Mouse (Mus musculus): ENCODE measurements around the gene Map2k2. TPM values are rescaled to one million over a fixed set of nuclear protein-coding genes. Genes with fewer than 3 reads are reported as not detected.

The Map2k2 gene
- polyA plus RNA-seq, 1 experiment from 2014 or later = 217 TPM

DNA sequence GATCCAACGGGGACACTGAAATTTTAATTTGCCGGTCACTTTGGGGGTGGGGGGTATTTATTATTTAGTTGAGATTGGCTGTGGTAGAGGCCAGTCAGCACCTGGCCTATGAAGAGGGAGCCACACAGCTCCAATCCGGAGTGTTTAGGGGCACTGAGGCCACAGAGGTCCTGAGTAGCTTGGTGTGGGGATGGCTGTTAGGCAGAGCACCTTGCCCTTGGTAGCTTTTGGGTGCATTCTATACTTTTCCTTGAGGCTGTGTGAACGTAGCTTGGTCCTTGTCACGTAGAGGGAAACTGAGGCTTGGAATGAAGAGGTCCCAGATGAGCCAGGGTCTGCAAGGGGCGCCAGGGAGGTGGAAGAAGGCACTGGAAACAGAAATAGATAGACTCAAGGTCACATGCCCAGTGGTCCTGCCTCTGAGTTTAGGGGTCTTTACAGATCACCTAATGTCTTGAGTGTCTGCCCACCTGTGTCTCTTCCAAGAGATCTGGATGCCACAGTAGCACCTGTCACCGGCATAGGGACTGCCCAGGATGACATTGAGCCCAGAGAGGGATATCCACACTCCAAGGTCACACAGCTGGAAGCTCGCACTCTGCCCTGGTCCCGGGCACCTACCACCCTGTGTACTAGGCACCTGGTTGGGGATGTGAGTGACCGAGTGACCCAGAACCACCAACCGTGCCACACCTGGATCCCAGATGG, 33.3 kb downstream of the Map2k2 start:
- peak overlapping the region; percentile 87 for H3K9ac ChIP-seq
- H3K36me3 ChIP-seq = peaks cover 7% of the 10 kb centered on the region
- peak overlapping the region; percentile 97 for H3K4me2 ChIP-seq
- H3K27ac ChIP-seq (replicated peaks) = peak overlapping the region; percentile 88
- 59% methylated on average over 11 of the region's 11 CpGs for WGBS
- peak overlapping the region; percentile 85 for H3K4me3 ChIP-seq
- H3K9me3 ChIP-seq = no peaks in the 10 kb centered on the region
- peaks cover 70% of the 10 kb centered on the region for H3K4me1 ChIP-seq (replicated peaks)
- no peak for ATAC-seq (ENCODE audit: low read depth)
- H3K27me3 ChIP-seq = peaks cover 18% of the 10 kb centered on the region

DNA sequence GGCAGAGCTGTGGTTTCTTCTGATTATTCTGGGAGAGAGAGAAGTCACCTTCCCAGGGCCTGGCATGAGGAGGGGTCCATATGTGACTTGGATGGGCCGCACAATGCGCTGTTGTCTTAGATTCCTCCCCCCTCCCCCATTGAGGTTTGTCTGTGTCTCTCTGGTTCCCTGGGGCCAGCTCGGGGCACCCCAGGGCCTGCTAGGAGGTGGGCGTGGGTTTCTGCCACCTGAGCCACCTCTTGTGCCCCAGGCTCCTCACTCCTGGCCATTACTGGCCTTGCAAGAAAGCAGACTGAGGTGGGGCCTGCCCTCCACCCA, 33.8 kb downstream of the Map2k2 start:
- H3K4me2 ChIP-seq = peak overlapping the region; percentile 97
- H3K4me3 ChIP-seq = peak overlapping the region; percentile 85
- H3K27ac ChIP-seq (replicated peaks) = no peak overlapping the region; the same call in 1 of the 2 replicates
- 75% methylated on average over 4 of the region's 4 CpGs for WGBS
- peaks cover 12% of the 10 kb centered on the region for H3K36me3 ChIP-seq
- no peak for ATAC-seq (ENCODE audit: low read depth)
- peaks cover 13% of the 10 kb centered on the region for H3K27me3 ChIP-seq
- peaks cover 70% of the 10 kb centered on the region for H3K4me1 ChIP-seq (replicated peaks)
- H3K9me3 ChIP-seq = no peaks in the 10 kb centered on the region
- H3K9ac ChIP-seq = peak overlapping the region; percentile 87; the same call in 1 of the 2 replicates

DNA sequence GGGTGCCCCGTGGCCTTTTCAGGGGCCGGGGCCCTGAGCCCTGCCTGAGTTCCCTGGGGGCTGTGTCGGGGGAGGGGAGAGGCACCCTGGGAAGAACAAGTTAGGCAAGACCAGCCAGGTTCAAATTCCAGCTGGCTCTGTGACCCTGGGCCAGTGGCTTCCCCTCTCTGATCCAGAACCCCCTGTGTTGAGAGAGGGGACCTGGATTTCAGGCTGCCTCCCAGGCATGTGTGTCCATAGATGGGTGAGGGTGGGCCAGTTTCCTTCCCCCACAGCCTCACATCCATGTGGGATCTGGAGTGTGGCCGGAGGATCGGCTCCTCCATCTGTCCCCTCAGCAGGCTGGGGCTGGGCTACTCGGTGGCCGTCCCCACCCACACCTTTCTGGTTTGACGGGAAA, 34.3 kb downstream of the Map2k2 start:
- H3K4me1 ChIP-seq (replicated peaks) = peaks cover 68% of the 10 kb centered on the region
- WGBS = 63% methylated on average over 8 of the region's 8 CpGs
- peak overlapping the region; percentile 97 for H3K4me2 ChIP-seq
- peaks cover 8% of the 10 kb centered on the region for H3K27me3 ChIP-seq
- ATAC-seq (ENCODE audit: low read depth) = no peak
- peak overlapping the region; percentile 87; the same call in 1 of the 2 replicates for H3K9ac ChIP-seq
- H3K9me3 ChIP-seq = no peaks in the 10 kb centered on the region
- H3K4me3 ChIP-seq = peak overlapping the region; percentile 85
- peak overlapping the region; percentile 23; the same call in 1 of the 2 replicates for H3K27ac ChIP-seq (replicated peaks)
- peaks cover 17% of the 10 kb centered on the region for H3K36me3 ChIP-seq

DNA sequence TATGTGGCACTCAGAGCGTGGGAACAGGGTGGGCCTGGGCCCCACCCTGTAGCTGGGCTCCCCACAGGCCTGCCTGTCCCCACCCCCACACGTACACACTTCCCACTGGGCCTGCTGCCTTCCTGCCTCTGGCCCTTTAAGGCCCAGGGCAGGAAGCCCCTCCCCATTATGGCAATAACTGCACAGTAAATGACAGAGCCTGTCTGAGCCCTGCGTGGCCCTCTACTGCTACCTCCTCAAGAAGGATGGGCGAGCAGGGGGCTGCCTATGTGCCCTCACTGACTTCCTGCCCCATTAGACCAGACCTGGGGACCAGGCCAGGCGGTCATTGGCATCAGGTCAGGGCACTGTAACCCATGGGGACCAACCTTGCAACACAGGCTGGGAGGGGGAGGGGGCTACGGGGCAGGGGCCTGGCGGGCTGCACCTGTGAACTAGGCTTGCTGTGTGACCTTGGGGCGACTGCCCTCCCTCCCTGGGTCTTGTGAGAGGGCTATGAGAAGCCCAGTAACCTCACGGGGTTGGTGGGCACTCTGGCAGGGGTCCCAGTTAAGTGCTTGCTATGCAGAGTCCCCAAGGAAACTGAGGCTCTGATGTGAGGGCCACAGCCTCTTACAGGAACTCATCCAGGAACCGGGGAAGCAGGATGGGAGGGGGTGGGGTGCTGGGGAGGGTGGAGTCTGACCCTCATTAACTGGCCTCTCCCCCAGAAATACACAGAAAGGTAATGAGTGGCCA, 35.2 kb downstream of the Map2k2 start:
- no peaks in the 10 kb centered on the region for H3K27me3 ChIP-seq
- H3K4me3 ChIP-seq = peak overlapping the region; percentile 14
- H3K4me2 ChIP-seq = peak overlapping the region; percentile 97
- no peak for ATAC-seq (ENCODE audit: low read depth)
- 56% methylated on average over 10 of the region's 10 CpGs for WGBS
- H3K27ac ChIP-seq (replicated peaks) = peak overlapping the region; percentile 23; the same call in 1 of the 2 replicates
- peaks cover 26% of the 10 kb centered on the region for H3K36me3 ChIP-seq
- peaks cover 66% of the 10 kb centered on the region for H3K4me1 ChIP-seq (replicated peaks)
- H3K9me3 ChIP-seq = no peaks in the 10 kb centered on the region
- peak overlapping the region; percentile 87 for H3K9ac ChIP-seq

DNA sequence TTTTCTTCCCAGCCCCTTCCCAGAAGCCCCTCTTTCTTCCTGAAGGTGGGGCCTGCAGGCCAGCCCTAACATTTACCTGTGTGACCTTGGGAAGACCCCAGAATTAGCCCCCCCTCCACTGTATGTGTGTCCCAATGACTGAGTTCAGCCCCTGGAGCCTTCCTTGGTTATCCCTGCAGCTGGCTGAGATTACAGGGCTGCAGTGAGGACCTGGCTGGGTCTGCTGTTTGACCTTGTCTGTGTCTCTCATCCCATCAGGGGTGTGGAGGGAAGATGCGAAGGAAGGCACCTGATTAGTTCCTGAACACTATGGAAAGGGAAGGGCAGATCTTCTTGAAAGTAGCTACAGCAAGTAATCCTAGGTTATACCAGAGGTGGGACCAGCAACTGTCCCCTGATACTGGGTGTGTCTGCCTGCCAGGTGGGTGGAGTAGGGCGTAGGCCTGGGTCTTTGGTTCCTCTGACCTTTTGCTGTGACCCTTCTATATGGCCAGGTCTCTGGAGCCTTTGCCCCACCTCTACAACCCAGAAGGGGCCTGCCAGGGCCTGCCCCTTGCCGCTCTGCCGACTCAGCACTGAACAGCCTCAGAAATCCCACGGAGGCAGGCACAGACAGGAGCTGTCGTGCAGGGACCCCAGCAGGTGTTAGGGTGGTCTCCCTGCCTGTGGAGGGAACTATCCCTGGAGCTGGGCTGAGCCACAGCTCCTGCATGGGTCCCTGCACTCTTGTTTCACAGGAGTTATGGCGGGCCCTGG, 35.9 kb downstream of the Map2k2 start:
- Histone ChIP-seq H3K9me3 (no peaks in the 10 kb centered on the region), H3K4me2 (peak overlapping the region; percentile 97), H3K27me3 (no peaks in the 10 kb centered on the region), H3K4me3 (no peak overlapping the region), H3K36me3 (peaks cover 34% of the 10 kb centered on the region), H3K9ac (peak overlapping the region; percentile 87), H3K27ac (replicated peaks) (0 out of 2 replicates have a peak overlapping the region, but pooled peaks have one; percentile 38), H3K4me1 (replicated peaks) (peaks cover 65% of the 10 kb centered on the region)
- 81% methylated on average over 7 of the region's 7 CpGs for WGBS
- ATAC-seq (ENCODE audit: low read depth) = no peak

DNA sequence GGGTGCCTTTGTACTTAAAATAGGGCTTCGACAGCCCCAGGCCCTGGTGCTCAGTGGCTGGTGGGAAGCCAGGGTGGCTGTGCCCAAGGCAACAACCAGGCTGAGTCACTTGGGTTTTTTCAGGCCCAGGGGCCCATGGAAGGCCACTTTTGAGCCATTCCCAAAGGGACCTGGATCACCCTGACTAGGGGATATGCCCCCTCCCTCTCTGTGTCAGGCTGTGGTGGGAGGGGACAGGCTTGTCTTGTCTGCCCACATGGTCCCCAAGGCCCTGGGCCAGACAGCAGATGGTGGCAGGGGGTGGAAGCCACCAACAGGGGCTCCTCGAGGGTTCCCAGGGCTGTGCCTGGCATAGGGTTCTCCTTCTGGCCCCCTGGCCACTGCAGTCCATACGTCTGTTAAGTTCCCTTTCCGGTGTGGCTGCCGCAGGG, 36.9 kb downstream of the Map2k2 start:
- H3K27ac ChIP-seq (replicated peaks) = peak overlapping the region; percentile 42
- no peak overlapping the region for H3K4me2 ChIP-seq
- WGBS = 50% methylated on average over 5 of the region's 5 CpGs
- no peaks in the 10 kb centered on the region for H3K27me3 ChIP-seq
- H3K36me3 ChIP-seq = peaks cover 43% of the 10 kb centered on the region
- peaks cover 65% of the 10 kb centered on the region for H3K4me1 ChIP-seq (replicated peaks)
- peak overlapping the region; percentile 17; the same call in 1 of the 2 replicates for H3K9ac ChIP-seq
- no peak overlapping the region for H3K4me3 ChIP-seq
- ATAC-seq (ENCODE audit: low read depth) = no peak
- H3K9me3 ChIP-seq = no peaks in the 10 kb centered on the region

DNA sequence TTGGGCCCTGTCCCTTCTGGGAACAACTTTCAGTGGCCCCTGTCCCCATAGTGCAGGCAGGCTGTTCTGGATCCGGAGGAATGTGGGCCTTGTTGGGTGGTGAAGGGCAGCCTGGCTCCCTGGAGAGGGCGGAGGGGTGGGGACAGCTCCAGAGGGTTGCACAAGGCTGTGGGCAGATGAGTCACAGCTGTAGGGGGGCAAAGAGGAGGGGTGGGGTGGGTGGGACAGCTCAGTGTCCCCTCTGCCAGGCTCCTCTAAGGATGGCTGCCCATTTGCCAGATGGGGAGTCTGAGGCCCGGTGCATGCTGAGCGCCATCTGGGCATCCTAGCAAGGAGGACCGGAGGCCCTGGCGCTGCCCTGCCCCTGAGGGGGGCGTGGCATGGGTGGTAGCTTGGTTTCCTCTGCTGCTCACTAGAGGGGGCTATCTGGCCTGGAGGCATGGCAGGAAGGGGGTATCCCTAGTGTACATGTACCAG, 37.5 kb downstream of the Map2k2 start:
- H3K27ac ChIP-seq (replicated peaks) = peak overlapping the region; percentile 42; the same call in 1 of the 2 replicates
- ATAC-seq (ENCODE audit: low read depth) = no peak
- H3K4me2 ChIP-seq = no peak overlapping the region
- no peak overlapping the region for H3K9ac ChIP-seq
- 86% methylated on average over 7 of the region's 7 CpGs for WGBS
- no peak overlapping the region for H3K4me3 ChIP-seq
- H3K27me3 ChIP-seq = no peaks in the 10 kb centered on the region
- H3K4me1 ChIP-seq (replicated peaks) = peaks cover 62% of the 10 kb centered on the region
- H3K9me3 ChIP-seq = no peaks in the 10 kb centered on the region
- H3K36me3 ChIP-seq = peaks cover 49% of the 10 kb centered on the region

DNA sequence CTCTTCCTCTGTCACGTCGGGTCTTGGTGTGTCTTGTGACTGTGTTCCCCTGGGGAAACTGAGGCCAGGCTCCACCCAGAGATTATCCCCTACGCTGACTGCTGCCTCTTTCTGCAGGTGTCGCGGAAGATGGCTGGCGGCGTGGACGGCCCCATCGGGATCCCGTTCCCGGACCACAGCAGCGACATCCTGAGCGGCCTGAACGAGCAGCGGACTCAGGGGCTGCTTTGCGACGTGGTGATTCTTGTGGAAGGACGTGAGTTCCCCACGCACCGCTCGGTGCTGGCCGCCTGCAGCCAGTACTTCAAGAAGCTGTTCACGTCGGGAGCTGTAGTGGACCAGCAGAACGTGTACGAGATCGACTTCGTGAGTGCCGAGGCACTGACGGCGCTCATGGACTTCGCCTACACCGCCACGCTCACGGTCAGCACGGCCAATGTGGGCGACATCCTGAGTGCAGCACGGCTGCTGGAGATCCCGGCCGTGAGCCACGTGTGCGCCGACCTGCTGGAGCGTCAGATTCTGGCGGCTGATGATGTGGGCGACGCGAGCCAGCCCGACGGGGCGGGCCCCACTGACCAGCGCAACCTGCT, 38.2 kb downstream of the Map2k2 start:
- Histone ChIP-seq H3K9me3 (no peaks in the 10 kb centered on the region), H3K9ac (no peak overlapping the region), H3K36me3 (peaks cover 57% of the 10 kb centered on the region), H3K27me3 (no peaks in the 10 kb centered on the region), H3K4me3 (no peak overlapping the region), H3K4me2 (no peak overlapping the region), H3K27ac (replicated peaks) (no peak overlapping the region), H3K4me1 (replicated peaks) (peaks cover 54% of the 10 kb centered on the region)
- ATAC-seq (ENCODE audit: low read depth) = no peak
- 94% methylated on average over 52 of the region's 52 CpGs for WGBS

DNA sequence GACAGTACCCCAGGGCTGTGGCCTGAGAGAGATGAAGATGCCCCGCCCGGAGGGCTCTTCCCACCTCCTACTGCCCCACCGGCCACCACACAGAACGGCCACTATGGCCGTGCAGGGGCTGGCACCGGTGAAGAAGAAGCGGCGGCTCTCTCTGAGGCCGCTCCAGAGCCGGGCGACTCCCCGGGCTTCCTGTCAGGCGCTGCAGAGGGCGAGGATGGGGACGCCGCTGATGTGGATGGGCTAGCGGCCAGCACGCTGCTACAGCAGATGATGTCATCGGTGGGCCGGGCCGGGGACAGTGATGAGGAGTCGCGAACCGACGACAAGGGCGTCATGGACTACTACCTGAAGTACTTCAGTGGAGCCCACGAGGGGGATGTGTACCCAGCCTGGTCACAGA, 39.0 kb downstream of the Map2k2 start:
- WGBS = 96% methylated on average over 27 of the region's 27 CpGs
- H3K4me3 ChIP-seq = no peak overlapping the region
- no peak overlapping the region for H3K4me2 ChIP-seq
- no peak overlapping the region for H3K27ac ChIP-seq (replicated peaks)
- H3K9me3 ChIP-seq = no peaks in the 10 kb centered on the region
- no peak for ATAC-seq (ENCODE audit: low read depth)
- H3K4me1 ChIP-seq (replicated peaks) = peaks cover 47% of the 10 kb centered on the region
- H3K36me3 ChIP-seq = peaks cover 64% of the 10 kb centered on the region
- no peaks in the 10 kb centered on the region for H3K27me3 ChIP-seq
- no peak overlapping the region for H3K9ac ChIP-seq

DNA sequence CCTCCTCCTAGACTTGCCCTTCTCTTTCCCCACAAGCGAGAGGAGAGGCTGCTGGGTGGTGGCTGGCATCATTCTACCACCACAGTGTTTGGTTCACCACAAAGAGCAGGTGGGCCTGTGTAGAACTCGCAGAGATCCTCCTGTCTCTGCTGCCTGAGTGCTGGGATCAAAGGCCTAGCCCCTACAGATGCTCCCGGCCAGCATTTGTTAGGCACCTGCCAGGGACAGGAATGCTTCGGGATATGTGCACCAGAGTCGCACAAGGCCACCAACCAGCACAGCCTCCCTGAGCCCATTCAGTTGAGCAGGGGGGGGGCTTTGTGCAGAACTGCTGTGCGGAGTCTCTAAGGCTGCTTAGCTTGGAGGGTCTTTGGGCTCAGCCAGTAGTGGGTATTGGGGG, 39.6 kb downstream of the Map2k2 start:
- 95% methylated on average over 6 of the region's 6 CpGs for WGBS
- Histone ChIP-seq H3K4me3 (no peak overlapping the region), H3K4me2 (no peak overlapping the region), H3K27ac (replicated peaks) (no peak overlapping the region), H3K4me1 (replicated peaks) (peaks cover 41% of the 10 kb centered on the region), H3K9ac (no peak overlapping the region), H3K36me3 (peaks cover 69% of the 10 kb centered on the region), H3K27me3 (no peaks in the 10 kb centered on the region), H3K9me3 (no peaks in the 10 kb centered on the region)
- no peak for ATAC-seq (ENCODE audit: low read depth)

DNA sequence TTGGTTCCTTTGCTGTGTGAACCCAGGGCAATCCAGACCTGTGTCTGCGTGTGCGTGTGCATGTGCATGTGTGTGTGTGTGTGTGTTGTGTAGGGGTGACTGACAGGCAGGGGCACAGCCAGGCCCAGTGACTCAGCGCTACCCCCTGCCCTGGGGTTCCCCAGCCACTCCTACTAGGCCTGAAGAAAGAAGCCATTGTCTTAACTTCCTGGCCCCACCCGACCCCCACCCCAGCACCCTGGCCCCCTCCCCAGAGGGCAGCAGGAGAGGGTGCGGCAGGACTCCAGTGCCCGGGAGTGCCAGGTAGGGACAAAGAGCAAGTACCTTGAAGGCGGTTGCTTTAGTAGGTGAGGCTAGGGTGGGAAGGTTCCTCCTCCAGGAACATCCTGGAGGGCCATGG, 40.1 kb downstream of the Map2k2 start:
- ATAC-seq (ENCODE audit: low read depth) = no peak

More for the DNA sequence above, 40.1 kb downstream of the Map2k2 start:
- Histone ChIP-seq H3K9me3 (no peaks in the 10 kb centered on the region), H3K9ac (no peak overlapping the region), H3K4me2 (no peak overlapping the region), H3K27me3 (no peaks in the 10 kb centered on the region), H3K27ac (replicated peaks) (no peak overlapping the region), H3K4me3 (no peak overlapping the region), H3K4me1 (replicated peaks) (peaks cover 36% of the 10 kb centered on the region), H3K36me3 (peaks cover 72% of the 10 kb centered on the region)
- 79% methylated on average over 7 of the region's 7 CpGs for WGBS
